Mouse (Mus musculus) frontal cortex, postnatal 36 days (tissue): ENCODE measurements at regions not wholly inside any gene's neighbourhood (a gene's known extent, or its start where the extent isn't known, plus 50 kb on each side); places are given as distances from the start of the nearest gene placed in this dataset.

Experiments used
- DNase-seq, 2 experiments: peaks; one replicate each; pipeline ENCODE4 v3.0.0; 2022; ENCODE audit warnings: low spot score in 2 of 2

GRCm38 (mm10) chr17:51534270-51534669 is 298.8 kb downstream of the Satb1 start:
- DNase-seq = peak; percentile 19 to 22

- no peak for DNase-seq
Observed at GRCm38 (mm10) chr17:51528161-51528560, 304.9 kb downstream of the Satb1 start.

GRCm38 (mm10) chr17:51526881-51527280 is 306.2 kb downstream of the Satb1 start:
- no peak for DNase-seq

- DNase-seq = no peak
Observed at GRCm38 (mm10) chr17:51526464-51526863, 306.6 kb downstream of the Satb1 start.

- DNase-seq = no peak
Observed at GRCm38 (mm10) chr17:51526021-51526420, 307.1 kb downstream of the Satb1 start.

GRCm38 (mm10) chr17:51525219-51525618 is 307.9 kb downstream of the Satb1 start:
- no peak for DNase-seq

GRCm38 (mm10) chr17:51511917-51512316 is 321.2 kb downstream of the Satb1 start:
- DNase-seq = no peak

GRCm38 (mm10) chr17:51500751-51501150 is 321.6 kb upstream of the Tbc1d5 start:
- peak in 1 of 2 experiments; percentile 6 for DNase-seq

GRCm38 (mm10) chr17:51499541-51499940 is 320.4 kb upstream of the Tbc1d5 start:
- DNase-seq = no peak

GRCm38 (mm10) chr17:51495038-51495437 is 315.9 kb upstream of the Tbc1d5 start:
- no peak for DNase-seq

- DNase-seq = no peak
Observed at GRCm38 (mm10) chr17:51489386-51489785, 310.2 kb upstream of the Tbc1d5 start.

GRCm38 (mm10) chr17:51487918-51488445 is 308.8 kb upstream of the Tbc1d5 start:
- DNase-seq = no peak

GRCm38 (mm10) chr17:51477810-51478209 is 298.7 kb upstream of the Tbc1d5 start:
- no peak for DNase-seq

GRCm38 (mm10) chr17:51477404-51477803 is 298.3 kb upstream of the Tbc1d5 start:
- no peak for DNase-seq

GRCm38 (mm10) chr17:51462137-51462880 is 283.2 kb upstream of the Tbc1d5 start:
- DNase-seq = no peak

GRCm38 (mm10) chr17:51461248-51461647 is 282.1 kb upstream of the Tbc1d5 start:
- DNase-seq = peak; percentile 3 to 16

- no peak for DNase-seq
Observed at GRCm38 (mm10) chr17:51459119-51459518, 280.0 kb upstream of the Tbc1d5 start.

GRCm38 (mm10) chr17:51415746-51416145 is 236.6 kb upstream of the Tbc1d5 start:
- DNase-seq = no peak

GRCm38 (mm10) chr17:51414304-51414703 is 235.2 kb upstream of the Tbc1d5 start:
- DNase-seq = no peak

GRCm38 (mm10) chr17:51413741-51414140 is 234.6 kb upstream of the Tbc1d5 start:
- no peak for DNase-seq

- peak in 1 of 2 experiments; percentile 46 for DNase-seq
Observed at GRCm38 (mm10) chr17:51411545-51412094, 232.5 kb upstream of the Tbc1d5 start.

GRCm38 (mm10) chr17:51408894-51409293 is 229.7 kb upstream of the Tbc1d5 start:
- no peak for DNase-seq

GRCm38 (mm10) chr17:51408367-51408766 is 229.2 kb upstream of the Tbc1d5 start:
- no peak for DNase-seq
